Comparison of ENCODE assay signal across 8 mouse cellular contexts in the genomic region with DNA sequence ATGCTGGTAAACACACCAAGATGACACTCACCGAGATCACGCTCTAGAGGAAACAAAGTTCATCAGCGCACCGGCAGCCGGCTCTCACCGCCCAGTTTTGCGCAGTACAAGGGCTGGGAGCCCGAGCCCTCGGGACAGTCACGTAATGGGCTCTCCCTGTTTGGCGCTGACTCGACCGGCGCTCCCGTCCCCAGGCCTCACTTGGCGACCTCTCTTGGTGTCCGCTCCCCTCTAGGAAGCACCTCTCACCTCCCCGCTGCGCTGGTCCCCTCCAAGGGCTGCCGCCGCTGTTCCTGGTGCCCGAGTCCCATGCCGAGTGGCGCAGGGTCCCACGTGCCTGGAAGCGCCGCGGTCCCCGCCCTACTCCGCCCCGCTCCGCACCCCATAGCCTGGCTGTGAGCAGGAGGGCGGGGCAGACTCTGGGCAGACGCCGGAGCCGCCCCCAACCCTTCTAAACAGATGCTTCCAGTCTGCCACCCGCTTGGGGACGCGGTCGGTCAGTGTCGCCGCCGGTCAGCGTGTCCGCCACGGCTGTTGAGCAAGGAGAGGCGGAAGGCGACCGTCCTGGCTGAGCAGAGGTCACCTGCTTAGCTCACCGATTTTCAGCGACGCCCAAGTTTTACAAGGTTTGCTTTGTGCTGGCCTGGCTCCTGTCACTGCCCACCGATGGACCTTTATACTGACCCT. TPM values are rescaled to one million over a fixed set of nuclear protein-coding genes. Genes with fewer than 3 reads are reported as not detected.
DNase-seq lines count a peak whose midpoint lies in the region; ATAC-seq and TF ChIP-seq lines count a peak whose summit lies in the region.

No protein-coding gene starts in this region.

- peak; percentile 23 to 24 for DNase-seq in left cerebral cortex, adult 18-20 months (ENCODE audit: low spot score in 2 of 2)
- DNase-seq in left cerebral cortex, adult 11 months (ENCODE audit: low spot score) = no peak
- peak; percentile 76 for DNase-seq in heart, postnatal 0 days (ENCODE audit: low spot score)
- DNase-seq in kidney, postnatal 25 days = peak; percentile 74 to 90
- DNase-seq in lung, postnatal 10 days = peak; percentile 91
- DNase-seq in ovary, postnatal 10 days (ENCODE audit: low spot score) = peak; percentile 30
- DNase-seq in thymus, postnatal 14 days = peak; percentile 64

- H3K4me3 ChIP-seq in embryonic fibroblast, embryonic 13.5 days (ENCODE audit: insufficient read depth, low read length) = peak overlapping the region; percentile 60
- H3K4me3 ChIP-seq in heart, postnatal 0 days (ENCODE audit: low read depth, low read length) = peak overlapping the region; percentile 52

- H3K4me2 ChIP-seq in heart, postnatal 0 days (ENCODE audit: low read depth, low read length) = peak overlapping the region; percentile 87

- ATAC-seq in heart, postnatal 0 days (ENCODE audit: insufficient read depth, low read depth) = peak; percentile 95

- WGBS in heart, postnatal 0 days = under 1% methylated on average over 53 of the region's 53 CpGs

- no peaks in the 10 kb centered on the region for H3K9me3 ChIP-seq in heart, postnatal 0 days (replicated peaks; ENCODE audit: control insufficient read depth, low read length)

- TF ChIP-seq EP300 in heart, postnatal 0 days (IDR thresholded peaks at IDR 0.05; ENCODE audit: low read depth) = no peak

- peak overlapping the region; percentile 53 for H3K9ac ChIP-seq in heart, postnatal 0 days (replicated peaks; ENCODE audit: low read depth, low read length)

- no peaks in the 10 kb centered on the region for H3K4me1 ChIP-seq in embryonic fibroblast, embryonic 13.5 days (ENCODE audit: control insufficient read depth, insufficient read depth, low read length)
- peaks cover under 1% of the 10 kb centered on the region for H3K4me1 ChIP-seq in heart, postnatal 0 days (ENCODE audit: control insufficient read depth, insufficient read depth)

- H3K27me3 ChIP-seq in heart, postnatal 0 days (ENCODE audit: control insufficient read depth, insufficient read depth, low read length) = no peaks in the 10 kb centered on the region

- H3K27ac ChIP-seq in embryonic fibroblast, embryonic 13.5 days (ENCODE audit: insufficient read depth, low read length) = no peak overlapping the region
- peak overlapping the region; percentile 32; the same call in 1 of the 2 replicates for H3K27ac ChIP-seq in heart, postnatal 0 days (ENCODE audit: low read depth)

- no peaks in the 10 kb centered on the region for H3K36me3 ChIP-seq in heart, postnatal 0 days (replicated peaks; ENCODE audit: control insufficient read depth, insufficient read depth, low read length)

- peak; percentile 73 for TF ChIP-seq POLR2A in embryonic fibroblast, embryonic 13.5 days (IDR thresholded peaks at IDR 0.05; ENCODE audit: low read depth, low read length)

- TF ChIP-seq CTCF in embryonic fibroblast, embryonic 13.5 days (IDR thresholded peaks at IDR 0.05; ENCODE audit: borderline replicate concordance, insufficient read depth, low read length) = no peak
- no peak for TF ChIP-seq CTCF in heart, postnatal 0 days (IDR thresholded peaks at IDR 0.05; ENCODE audit: low read depth)

RNA-seq across cellular contexts. Expression of gene P2ry2, which starts 0.8 kb away (rescaled TPM):
- total RNA-seq in left cerebral cortex, adult 18-20 months (2021) = 1 to 10 TPM; 1.5 to 1.6 TPM
- 2.4 and 5.8 TPM in 2 replicates for polyA plus RNA-seq in embryonic fibroblast, embryonic 13.5 days (2011; ENCODE audit: insufficient read length, low read depth, missing spikeins)
- 8.0 and 12.9 TPM in 2 replicates for total RNA-seq in heart, postnatal 0 days (2014; rRNA removed; ENCODE audit: low replicate concordance)
- polyA plus RNA-seq in heart, postnatal 0 days (2015; fragmentation: Nextera tagmentation; extraction: Ambion mirVana) = 3.0 and 3.8 TPM in 2 replicates

RNA-seq across cellular contexts. Expression of gene P2ry6, which starts 37.4 kb away (rescaled TPM):
- total RNA-seq in left cerebral cortex, adult 18-20 months (2021) = 1 to 10 TPM; 2.6 to 3.0 TPM
- polyA plus RNA-seq in embryonic fibroblast, embryonic 13.5 days (2011; ENCODE audit: insufficient read length, low read depth, missing spikeins) = 1.4 and 1.6 TPM in 2 replicates
- 1.0 and 4.5 TPM in 2 replicates for total RNA-seq in heart, postnatal 0 days (2014; rRNA removed; ENCODE audit: low replicate concordance)
- polyA plus RNA-seq in heart, postnatal 0 days (2015; fragmentation: Nextera tagmentation; extraction: Ambion mirVana) = 3.5 and 3.9 TPM in 2 replicates
